Mouse (Mus musculus): Measurements from ENCODE around the gene Emg1. TPM values are rescaled to one million over a fixed set of nuclear protein-coding genes. Genes with fewer than 3 reads are reported as not detected.
A peak's percentile ranks its signal among the peaks of the same experiment; 100 is the strongest.
"Not testable (repeated sequence)": the region's sequence is repeated elsewhere in the genome, so short reads cannot be mapped to it uniquely, and the experiment has no call there.

Gene Emg1
- total RNA-seq, 2 experiments from 2014 or later = 50.7 to 51.1 TPM

GRCm38 (mm10) chr6:124685606-124686386 is 26.2 kb downstream of the Emg1 start:
- no peak for DNase-seq (ENCODE audit: low spot score in 2 of 2)

DNA sequence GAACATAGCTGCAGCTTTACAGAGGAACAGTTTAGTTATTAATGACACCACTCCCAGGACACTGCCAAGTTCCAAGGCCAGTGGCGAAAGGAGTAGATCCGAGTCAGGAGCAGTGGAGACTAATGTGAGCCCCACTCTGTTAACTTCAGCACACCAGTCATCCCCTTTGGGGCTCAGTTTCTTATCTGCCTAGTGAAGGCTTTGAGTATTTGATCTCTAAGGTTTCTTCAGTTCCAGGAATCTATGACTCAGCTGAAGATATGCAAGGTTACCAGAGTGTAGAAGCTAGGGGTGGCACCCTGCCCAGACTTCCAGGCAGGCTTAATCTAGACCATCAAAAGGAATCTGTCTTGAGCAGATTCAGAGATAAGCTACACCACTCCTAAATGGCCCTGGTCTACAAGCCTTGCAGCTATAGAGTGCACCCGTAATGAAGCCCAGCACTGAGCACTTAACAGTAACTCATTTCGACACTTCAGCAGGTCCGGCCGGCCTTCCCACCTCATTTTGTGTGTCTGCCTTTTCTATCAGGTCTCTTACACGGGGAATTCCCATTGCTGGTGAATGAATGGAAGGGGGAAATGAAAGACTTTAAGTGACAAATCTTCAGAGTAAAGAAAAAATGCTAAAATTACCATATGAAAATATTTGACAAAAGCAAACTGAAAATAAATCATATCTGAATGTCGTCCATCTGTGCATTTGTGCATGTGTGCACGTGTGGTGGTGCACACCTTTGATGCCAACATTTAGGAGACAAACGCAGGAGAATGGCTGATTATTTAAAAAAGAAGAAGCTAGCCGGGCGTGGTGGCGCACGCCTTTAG is 28.2 kb downstream of the Emg1 start:
- no peak for DNase-seq (ENCODE audit: low spot score in 2 of 2)

- not testable (repeated sequence) for DNase-seq (ENCODE audit: low spot score in 2 of 2)
Measured at GRCm38 (mm10) chr6:124682291-124682690, 29.7 kb downstream of the Emg1 start.

- no peak for DNase-seq (ENCODE audit: low spot score in 2 of 2)
Measured at GRCm38 (mm10) chr6:124679486-124679885, 32.5 kb downstream of the Emg1 start.

GRCm38 (mm10) chr6:124678769-124679168 is 33.2 kb downstream of the Emg1 start:
- no peak for DNase-seq (ENCODE audit: low spot score in 2 of 2)

DNA sequence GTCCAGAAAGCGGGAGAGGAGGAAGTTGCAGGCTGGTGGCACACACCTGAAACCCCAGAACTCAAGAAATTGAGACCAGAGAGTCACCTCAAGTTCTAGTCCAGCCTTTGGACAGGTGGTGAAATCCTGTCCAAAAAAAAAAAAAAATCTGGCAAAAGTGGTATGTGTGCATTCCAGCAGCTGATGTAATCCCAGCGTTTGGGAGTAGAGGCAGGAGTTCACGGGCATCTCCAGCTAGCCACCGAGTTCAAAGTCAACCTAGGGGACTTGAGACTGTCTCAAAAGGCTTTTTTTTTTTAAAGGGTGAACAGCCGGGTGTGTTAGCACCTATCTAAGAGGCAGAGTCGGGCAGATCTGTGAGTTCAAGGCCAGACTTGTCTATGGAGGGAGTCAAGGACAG is 35.8 kb downstream of the Emg1 start:
- DNase-seq (ENCODE audit: low spot score in 2 of 2) = no peak

DNA sequence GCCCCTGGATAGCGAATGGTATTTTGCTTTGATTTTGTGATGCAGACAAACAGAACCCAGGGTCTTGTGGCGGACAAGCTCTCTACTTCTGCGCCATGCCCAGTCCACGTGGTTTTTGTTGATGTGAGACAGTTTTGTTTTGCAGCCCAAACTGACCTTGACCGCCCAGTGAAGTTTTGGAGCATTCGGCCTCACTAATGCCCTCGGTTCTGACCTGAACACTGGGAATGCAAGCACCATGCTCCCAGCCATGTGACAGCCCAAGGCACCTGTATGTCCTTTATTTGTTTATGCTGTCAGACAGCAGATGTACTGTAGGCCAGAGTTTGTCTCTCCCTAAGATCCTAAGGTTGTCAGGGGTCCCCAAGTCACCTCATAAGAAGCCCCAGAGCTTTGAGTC is 37.4 kb downstream of the Emg1 start:
- no peak for DNase-seq (ENCODE audit: low spot score in 2 of 2)

DNA sequence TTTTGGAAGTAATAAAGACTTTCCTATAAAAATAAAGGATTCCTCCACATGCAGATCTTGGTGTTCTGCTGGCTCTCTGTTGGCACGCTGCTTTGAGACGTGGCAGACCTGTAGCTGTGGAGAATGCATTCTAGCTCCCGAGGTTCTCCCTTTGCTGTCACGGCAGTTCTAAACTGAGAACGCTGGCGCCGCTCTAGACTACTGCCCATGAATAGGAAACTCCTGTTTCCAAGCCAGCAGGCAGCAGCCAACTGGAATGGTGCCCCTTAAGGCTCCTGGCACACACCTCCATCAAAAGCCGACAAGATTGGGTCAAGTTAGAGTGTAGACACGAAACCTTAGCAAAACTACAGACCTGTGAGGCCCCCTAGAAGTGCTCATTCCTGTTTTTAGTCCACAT is 38.4 kb downstream of the Emg1 start:
- DNase-seq (ENCODE audit: low spot score in 2 of 2) = peak; percentile 24 to 57

GRCm38 (mm10) chr6:124672100-124672499 is 39.9 kb downstream of the Emg1 start:
- DNase-seq (ENCODE audit: low spot score in 2 of 2) = no peak

GRCm38 (mm10) chr6:124670281-124670900 is 41.6 kb downstream of the Emg1 start:
- DNase-seq (ENCODE audit: low spot score in 2 of 2) = no peak

- DNase-seq (ENCODE audit: low spot score in 2 of 2) = no peak
Measured at GRCm38 (mm10) chr6:124669234-124669859, 42.6 kb downstream of the Emg1 start.

GRCm38 (mm10) chr6:124665011-124665410 is 47.0 kb downstream of the Emg1 start:
- no peak for DNase-seq (ENCODE audit: low spot score in 2 of 2)

- DNase-seq (ENCODE audit: low spot score in 2 of 2) = no peak
Measured at GRCm38 (mm10) chr6:124664256-124664655, 47.7 kb downstream of the Emg1 start.

GRCm38 (mm10) chr6:124663424-124663795 is 48.6 kb downstream of the Emg1 start:
- no peak for DNase-seq (ENCODE audit: low spot score in 2 of 2)

DNA sequence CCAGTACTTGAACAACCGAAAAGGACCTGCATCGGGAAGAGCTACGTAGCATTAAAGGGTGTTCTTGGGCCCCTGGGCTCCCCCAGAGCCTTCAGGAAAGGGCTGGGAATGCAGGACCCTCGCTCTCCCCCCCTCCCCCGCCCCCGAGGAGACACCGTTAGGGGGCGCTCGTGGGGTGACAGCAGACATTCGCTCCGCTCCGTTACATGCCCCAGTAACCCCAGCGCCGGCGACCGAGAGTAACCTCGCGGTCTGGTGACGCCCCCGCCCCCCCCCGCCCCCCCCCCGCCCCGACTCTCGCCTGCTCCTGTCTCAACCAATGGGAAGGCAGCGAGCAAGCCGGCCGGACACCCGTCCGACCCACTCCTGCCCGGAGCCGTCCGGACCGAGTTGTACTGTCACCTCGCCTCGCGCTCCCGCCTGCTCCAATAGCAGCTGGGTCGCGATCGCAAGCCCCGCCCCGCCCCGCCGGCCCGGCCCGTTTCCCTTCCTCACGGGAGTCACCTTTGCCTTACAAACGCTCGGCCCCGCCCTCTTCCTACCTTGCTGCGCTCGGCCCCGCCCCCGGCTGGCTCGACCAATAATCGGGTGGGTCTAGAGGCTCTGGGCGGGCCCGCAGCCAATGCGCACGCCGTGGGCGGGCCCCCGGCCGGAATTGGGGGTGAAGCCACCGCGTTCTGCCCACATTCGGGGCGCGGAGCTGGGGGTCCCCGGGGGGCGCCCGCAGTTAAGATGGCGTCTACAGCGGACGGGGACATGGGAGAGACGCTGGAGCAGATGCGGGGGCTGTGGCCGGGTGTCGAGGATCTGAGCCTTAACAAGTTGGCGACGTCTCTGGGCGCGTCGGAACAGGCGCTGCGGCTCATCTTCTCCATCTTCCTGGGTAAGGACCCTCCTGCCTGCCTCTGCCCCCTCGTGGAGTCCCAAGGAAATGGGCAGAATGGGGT is 49.2 kb downstream of the Emg1 start, which contains the start of gene Lpcat3:
TSS of gene Lpcat3 (plus strand) at position 551 of the 947 bp plus-strand sequence.
- peak; percentile 98 to 99 for DNase-seq (ENCODE audit: low spot score in 2 of 2)

DNA sequence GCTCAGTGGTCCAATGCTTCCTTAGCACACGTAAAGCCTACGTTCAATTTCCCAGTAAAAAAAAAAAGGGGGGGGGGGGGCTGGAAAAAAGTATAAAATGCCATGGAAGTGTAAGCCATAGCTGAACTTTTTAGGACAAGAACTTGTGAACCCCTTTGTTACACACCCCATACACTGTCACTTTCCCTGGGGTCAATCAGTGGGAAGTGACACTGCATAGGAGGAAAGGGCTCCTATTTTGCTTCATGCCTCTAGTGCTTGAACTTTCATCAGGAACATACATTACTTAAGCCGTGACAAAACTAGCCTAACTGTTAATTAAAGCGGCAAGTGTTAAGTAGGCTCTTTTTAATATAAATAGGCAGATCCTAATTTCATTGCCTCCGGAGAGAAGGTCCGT is 50.0 kb downstream of the Emg1 start:
- no peak for DNase-seq (ENCODE audit: low spot score in 2 of 2)

GRCm38 (mm10) chr6:124661156-124661806 is 50.7 kb downstream of the Emg1 start:
- no peak for DNase-seq (ENCODE audit: low spot score in 2 of 2)

- no peak for DNase-seq (ENCODE audit: low spot score in 2 of 2)
Measured at GRCm38 (mm10) chr6:124658067-124658466, 53.9 kb downstream of the Emg1 start.

DNA sequence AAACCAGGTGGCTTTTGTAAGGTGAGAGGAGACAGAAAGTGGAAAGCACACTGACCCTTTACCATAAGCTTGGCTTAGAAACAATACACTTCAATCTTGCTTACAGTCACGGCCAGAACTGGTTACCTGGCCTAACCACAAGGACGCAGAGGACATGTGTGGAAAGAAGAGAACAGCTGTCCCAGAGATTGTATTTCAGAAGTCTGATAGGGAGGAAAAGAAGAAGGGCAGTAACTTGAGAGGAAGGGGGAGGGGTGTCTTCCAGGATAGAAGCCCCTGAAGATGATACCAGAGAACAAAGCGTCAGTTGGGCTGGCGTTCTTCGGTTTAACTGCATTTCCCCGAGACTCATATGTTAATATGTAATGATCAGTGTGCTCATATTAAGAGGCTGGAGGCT is 56.1 kb downstream of the Emg1 start:
- DNase-seq (ENCODE audit: low spot score in 2 of 2) = no peak

All from layer of hippocampus, postnatal 14 days (tissue).